Mouse (Mus musculus) ES-Bruce4 (cell line): Measurements from ENCODE around the gene Nudcd3. TPM values are rescaled to one million over a fixed set of nuclear protein-coding genes. Genes with fewer than 3 reads are reported as not detected.

Experiments
- H3K27ac ChIP-seq: 2 replicates; pipeline ENCODE4 v1.5.1; 2012; ENCODE audit warnings: low read length, inconsistent platforms; ENCODE audit not compliant: insufficient read depth
- H3K27me3 ChIP-seq: 2 replicates; pipeline ENCODE4 v1.6.1; 2012; ENCODE audit warnings: mild to moderate bottlenecking, low read length, inconsistent platforms; ENCODE audit not compliant: control insufficient read depth, poor library complexity, insufficient read depth, severe bottlenecking
- H3K36me3 ChIP-seq: 2 replicates; pipeline ENCODE4 v1.6.1; 2012; ENCODE audit warnings: inconsistent platforms, mild to moderate bottlenecking, low read length, moderate library complexity; ENCODE audit not compliant: control insufficient read depth, poor library complexity, insufficient read depth, severe bottlenecking
- H3K4me1 ChIP-seq: one replicate; pipeline ENCODE4 v1.8.1; 2011; ENCODE audit warnings: low read length; ENCODE audit not compliant: control insufficient read depth, insufficient read depth
- H3K4me3 ChIP-seq: 2 replicates; pipeline ENCODE4 v1.5.1; 2011; ENCODE audit warnings: low read depth, mild to moderate bottlenecking, low read length
- H3K9ac ChIP-seq: 2 replicates; pipeline ENCODE4 v1.6.1; 2012; ENCODE audit warnings: low read depth, mild to moderate bottlenecking, inconsistent platforms; ENCODE audit not compliant: poor library complexity, severe bottlenecking
- H3K9me3 ChIP-seq: replicated peaks from 2 replicates; pipeline ENCODE4 v1.6.1; 2012; ENCODE audit warnings: mild to moderate bottlenecking, low read length, inconsistent platforms; ENCODE audit not compliant: control insufficient read depth, poor library complexity, insufficient read depth, severe bottlenecking
- CTCF ChIP-seq: IDR thresholded peaks from one replicate; pipeline ENCODE4 v1.8.1; 2011; ENCODE audit warnings: low read depth, low read length
- EP300 ChIP-seq: IDR thresholded peaks from 2 replicates; pipeline ENCODE4 v1.6.1; 2011; ENCODE audit warnings: low read depth, low read length; ENCODE audit not compliant: insufficient read depth
- POLR2A ChIP-seq: IDR thresholded peaks from one replicate; pipeline ENCODE4 v1.8.1; 2011; ENCODE audit warnings: low read length; ENCODE audit not compliant: insufficient read depth
- polyA plus RNA-seq: library from polyadenylated mRNA; stranded (reverse); fragments of >200 nt; gene quantifications from 2 replicates; pipeline ENCODE4 v1.2.4, GENCODE M21; 2011; ENCODE audit warnings: low read depth; ENCODE audit not compliant: missing spikeins, insufficient read depth, insufficient read length

Nudcd3 gene
- polyA plus RNA-seq, 1 experiment, result 78.2 TPM

DNA sequence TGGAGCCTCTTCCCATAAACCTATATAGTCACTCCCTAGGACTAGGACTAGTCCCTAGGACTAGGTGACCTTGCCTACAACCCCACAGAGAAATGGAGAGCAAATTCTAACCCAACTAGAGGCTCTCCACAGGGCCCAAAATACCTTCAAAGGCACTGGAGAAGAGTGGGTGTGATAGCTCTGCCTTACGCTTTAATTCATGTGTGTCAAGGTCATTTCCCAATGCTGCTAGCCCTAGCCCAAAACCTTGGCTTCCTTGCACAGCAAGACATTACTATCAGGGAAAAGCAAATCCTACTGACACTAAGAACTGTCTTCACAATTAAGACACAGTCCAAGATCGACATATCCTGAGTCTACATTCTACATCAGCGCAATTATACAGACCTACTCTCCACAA is 37.2 kb downstream of the Nudcd3 start:
- Histone ChIP-seq H3K27me3 (no peaks in the 10 kb centered on the region), H3K27ac (no peak overlapping the region), H3K4me3 (no peak overlapping the region), H3K36me3 (no peaks in the 10 kb centered on the region), H3K4me1 (peaks cover 4% of the 10 kb centered on the region), H3K9ac (no peak overlapping the region), H3K9me3 (no peaks in the 10 kb centered on the region)
- TF ChIP-seq POLR2A, result no peak

DNA sequence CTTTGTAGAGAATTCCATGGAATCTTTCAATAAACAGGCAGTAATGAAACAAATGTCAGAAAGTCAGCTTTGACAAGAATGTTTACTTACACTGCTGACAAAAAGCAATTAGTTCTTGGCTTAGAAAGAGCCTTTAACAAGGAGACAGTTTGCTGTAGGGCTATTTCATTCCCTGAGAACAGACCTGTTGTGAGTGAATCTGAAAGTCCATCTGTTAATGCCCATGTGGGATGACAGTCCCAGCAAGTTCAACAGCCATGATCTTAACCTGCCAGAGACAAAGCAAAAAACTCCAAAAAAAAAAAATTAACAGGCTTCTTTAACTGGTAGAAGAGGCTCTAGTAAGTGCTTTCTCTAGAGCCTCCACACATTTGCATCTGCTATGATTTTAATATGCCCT is 38.7 kb downstream of the Nudcd3 start:
- Histone ChIP-seq H3K4me1 (peaks cover 2% of the 10 kb centered on the region), H3K36me3 (no peaks in the 10 kb centered on the region), H3K9me3 (no peaks in the 10 kb centered on the region), H3K4me3 (no peak overlapping the region), H3K9ac (no peak overlapping the region), H3K27me3 (no peaks in the 10 kb centered on the region), H3K27ac (no peak overlapping the region)
- TF ChIP-seq EP300, result no peak
- no peak for TF ChIP-seq POLR2A
- no peak for TF ChIP-seq CTCF

DNA sequence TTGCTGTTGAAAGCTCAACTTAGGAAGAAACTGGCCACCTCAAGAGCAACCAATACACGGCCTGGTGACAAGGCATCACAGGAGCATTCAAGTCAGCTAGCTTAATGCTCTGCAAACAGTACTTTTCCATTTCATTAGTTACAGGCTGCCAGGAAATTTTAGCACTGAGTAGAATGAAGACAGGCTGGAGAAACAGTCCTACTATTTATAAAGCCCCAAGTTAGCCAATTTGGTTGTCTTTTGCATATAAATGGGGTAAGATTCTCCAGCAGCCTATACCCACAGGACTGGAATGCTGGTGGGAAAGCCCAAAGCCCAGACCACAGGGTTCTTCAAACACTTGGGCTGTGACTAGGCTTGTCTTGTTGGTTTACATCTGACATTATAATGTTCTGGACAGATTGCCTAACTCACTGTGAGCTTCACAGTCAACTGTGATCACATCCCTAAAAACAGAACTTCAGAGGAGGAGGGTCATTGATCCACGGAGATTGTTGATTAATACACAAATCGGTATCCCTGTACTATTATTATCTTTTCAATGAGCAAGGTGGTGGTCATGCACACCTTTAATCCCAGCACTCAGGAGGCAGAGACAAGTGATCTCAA is 39.4 kb downstream of the Nudcd3 start:
- no peak overlapping the region for H3K4me3 ChIP-seq
- no peak for TF ChIP-seq EP300
- TF ChIP-seq POLR2A, result no peak
- H3K4me1 ChIP-seq, result peaks cover 2% of the 10 kb centered on the region
- no peaks in the 10 kb centered on the region for H3K36me3 ChIP-seq
- H3K9me3 ChIP-seq, result no peaks in the 10 kb centered on the region
- no peak overlapping the region for H3K9ac ChIP-seq
- no peaks in the 10 kb centered on the region for H3K27me3 ChIP-seq
- peak overlapping the region; percentile 76 for H3K27ac ChIP-seq

DNA sequence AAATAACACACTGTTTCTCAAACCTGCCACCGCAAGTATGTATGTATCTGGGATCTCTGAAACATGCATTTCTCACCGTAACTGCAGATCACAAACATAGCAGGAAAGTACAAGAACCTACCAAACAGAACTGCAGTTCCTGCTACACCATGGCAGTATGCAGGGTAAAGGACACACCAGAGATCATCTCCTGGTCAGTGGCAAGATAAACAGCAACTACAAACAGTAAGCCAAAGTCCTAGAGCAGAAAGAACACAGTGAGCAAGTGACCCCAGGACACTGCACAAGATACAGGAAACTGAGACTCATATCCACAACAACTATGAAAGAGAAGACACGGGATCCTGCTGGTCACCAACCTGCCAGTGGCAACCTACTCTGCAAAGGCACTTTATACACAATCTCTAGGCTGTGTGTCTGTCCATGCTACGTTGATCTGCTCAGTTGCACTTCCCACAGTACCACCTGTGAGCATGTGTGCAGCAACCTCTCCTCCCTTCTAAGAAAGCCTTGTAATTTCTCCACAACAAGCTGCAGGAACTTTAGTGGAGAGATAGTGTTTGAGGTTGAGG is 40.4 kb downstream of the Nudcd3 start:
- Histone ChIP-seq H3K4me1 (peaks cover 5% of the 10 kb centered on the region), H3K36me3 (no peaks in the 10 kb centered on the region), H3K4me3 (no peak overlapping the region), H3K27me3 (no peaks in the 10 kb centered on the region), H3K9me3 (no peaks in the 10 kb centered on the region), H3K27ac (no peak overlapping the region), H3K9ac (no peak overlapping the region)
- TF ChIP-seq EP300 (no peak), POLR2A (no peak), CTCF (no peak)

DNA sequence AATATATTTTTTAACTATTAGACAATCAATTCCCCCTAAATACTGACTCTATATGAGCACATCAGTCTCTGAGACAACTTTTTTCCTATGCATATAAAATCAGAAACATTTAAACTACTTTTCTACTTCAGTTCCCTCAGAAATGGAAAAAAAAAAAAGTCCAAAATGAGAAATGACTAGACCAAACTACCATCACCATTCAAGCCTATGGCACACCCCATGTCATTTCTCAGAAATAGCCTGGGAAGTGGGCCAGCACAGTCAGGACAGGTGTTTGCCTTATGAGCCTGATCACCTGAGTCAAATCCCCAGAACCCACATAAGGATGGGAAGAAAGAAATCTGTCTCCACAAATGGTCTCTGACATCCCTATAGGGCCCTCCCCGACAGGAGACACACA is 41.7 kb downstream of the Nudcd3 start:
- Histone ChIP-seq H3K9ac (no peak overlapping the region), H3K4me1 (peaks cover 7% of the 10 kb centered on the region), H3K27ac (no peak overlapping the region), H3K9me3 (no peaks in the 10 kb centered on the region), H3K36me3 (no peaks in the 10 kb centered on the region), H3K4me3 (no peak overlapping the region), H3K27me3 (no peaks in the 10 kb centered on the region)
- no peak for TF ChIP-seq POLR2A
- TF ChIP-seq CTCF, result no peak
- TF ChIP-seq EP300, result no peak

DNA sequence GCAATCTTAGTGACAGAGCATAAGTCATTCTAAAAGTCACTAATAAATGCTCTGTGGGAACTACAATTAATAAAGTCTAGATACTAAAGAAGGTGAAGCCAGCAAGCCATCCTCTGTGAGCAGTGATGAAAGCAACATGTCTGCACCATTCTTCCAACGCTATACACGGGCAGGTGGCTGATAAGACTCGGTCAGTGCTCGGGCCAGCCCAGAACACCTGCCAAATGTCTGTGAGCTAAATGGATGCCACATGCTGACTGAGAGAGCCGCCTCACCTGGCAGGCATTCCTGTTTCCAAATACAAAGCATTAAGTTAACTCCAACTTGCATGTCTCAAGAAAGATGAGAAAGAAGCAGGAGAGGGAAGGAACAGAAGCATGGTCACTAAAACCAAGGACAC is 43.1 kb downstream of the Nudcd3 start:
- Histone ChIP-seq H3K27ac (no peak overlapping the region), H3K4me3 (no peak overlapping the region), H3K36me3 (no peaks in the 10 kb centered on the region), H3K4me1 (peaks cover 7% of the 10 kb centered on the region), H3K9ac (no peak overlapping the region), H3K9me3 (no peaks in the 10 kb centered on the region), H3K27me3 (no peaks in the 10 kb centered on the region)
- TF ChIP-seq EP300 (no peak), POLR2A (no peak), CTCF (no peak)
